In the genomic region with DNA sequence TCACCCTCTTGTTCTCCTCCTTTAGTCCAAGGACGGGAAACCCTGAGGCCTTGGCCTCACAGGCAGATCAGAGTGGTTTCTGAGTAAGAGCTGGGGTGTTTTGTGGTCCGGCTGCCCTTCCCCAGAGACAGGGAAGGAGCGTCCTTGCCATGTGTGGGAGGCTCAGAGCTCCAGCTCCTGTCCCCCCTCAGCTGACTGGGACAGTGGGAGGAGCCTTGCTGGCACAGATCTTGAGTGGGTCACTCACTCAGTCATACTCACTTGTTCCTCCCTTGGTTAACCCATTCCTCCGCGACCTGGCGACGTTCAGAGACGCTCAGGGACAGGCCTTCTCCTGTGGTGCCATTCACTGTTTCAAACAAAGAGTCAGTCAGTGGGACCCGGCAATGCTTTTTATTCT, we compare ENCODE assay signal across 10 mouse cellular contexts. TPM values are rescaled to one million over a fixed set of nuclear protein-coding genes. Genes with fewer than 3 reads are reported as not detected.
DNase-seq lines count a peak whose midpoint lies in the region; ATAC-seq and TF ChIP-seq lines count a peak whose summit lies in the region.
"Had no signal": no experiment of that assay in that cellular context is flagged by ENCODE, and none has a peak within 500 bp of the region (broad histone marks: within the 10 kb centered on the region; RNA-seq: fewer than 3 reads in every experiment).

No protein-coding gene starts in this region.

- H3K27ac ChIP-seq in forebrain, postnatal 0 days (ENCODE audit: low read depth, low read length): no peak overlapping the region
- H3K27ac ChIP-seq in forebrain, embryonic 14.5 days (ENCODE audit: low read depth, low read length): no peak overlapping the region
- H3K27ac ChIP-seq in midbrain, embryonic 13.5 days: peak overlapping the region; percentile 57
- no peak overlapping the region for H3K27ac ChIP-seq in intestine, embryonic 15.5 days
- H3K27ac ChIP-seq: embryonic facial prominence, embryonic 15.5 days; liver, embryonic 14.5 days had no signal

- DNase-seq in forebrain, postnatal 0 days: no peak
- no peak for DNase-seq in forebrain, embryonic 14.5 days (ENCODE audit: low spot score)
- DNase-seq in lung, adult 18-20 months: peak; percentile 25 to 37
- DNase-seq in lung, adult 2 months: no peak
- peak; percentile 16 for DNase-seq in cerebellum, adult 9-10 months
- no peak for DNase-seq in yolk sac, embryonic 10.5 days (ENCODE audit: low spot score)

- H3K4me3 ChIP-seq in forebrain, postnatal 0 days (ENCODE audit: low read depth, low read length): no peak overlapping the region
- H3K4me3 ChIP-seq in forebrain, embryonic 14.5 days (ENCODE audit: low read depth, low read length): no peak overlapping the region
- H3K4me3 ChIP-seq in lung, adult 2 months (replicated peaks; ENCODE audit: extremely low read depth, low read depth, low read length): no peak overlapping the region
- no peak overlapping the region for H3K4me3 ChIP-seq in midbrain, embryonic 13.5 days (replicated peaks)
- H3K4me3 ChIP-seq in intestine, embryonic 15.5 days (replicated peaks): no peak overlapping the region
- H3K4me3 ChIP-seq: embryonic facial prominence, embryonic 15.5 days had no signal

- WGBS in forebrain, postnatal 0 days: 23% methylated on average over 9 of the region's 9 CpGs
- WGBS in forebrain, embryonic 14.5 days: 14% methylated on average over 9 of the region's 9 CpGs
- WGBS in lung, adult 2 months: 72% methylated on average over 9 of the region's 9 CpGs
- 21% methylated on average over 9 of the region's 9 CpGs for WGBS in midbrain, embryonic 13.5 days
- WGBS in intestine, embryonic 15.5 days: 67% methylated on average over 9 of the region's 9 CpGs

- no peak overlapping the region for H3K4me2 ChIP-seq in forebrain, postnatal 0 days (ENCODE audit: low read depth)
- no peak overlapping the region for H3K4me2 ChIP-seq in forebrain, embryonic 14.5 days (ENCODE audit: low read length)
- H3K4me2 ChIP-seq in midbrain, embryonic 13.5 days (replicated peaks): no peak overlapping the region
- H3K4me2 ChIP-seq in intestine, embryonic 15.5 days (replicated peaks): no peak overlapping the region
- H3K4me2 ChIP-seq: embryonic facial prominence, embryonic 15.5 days had no signal

- no peaks in the 10 kb centered on the region for H3K9me3 ChIP-seq in forebrain, postnatal 0 days (ENCODE audit: low read length)
- H3K9me3 ChIP-seq in forebrain, embryonic 14.5 days (replicated peaks; ENCODE audit: control insufficient read depth, low read length): no peaks in the 10 kb centered on the region
- no peaks in the 10 kb centered on the region for H3K9me3 ChIP-seq in midbrain, embryonic 13.5 days
- H3K9me3 ChIP-seq in intestine, embryonic 15.5 days: no peaks in the 10 kb centered on the region
- H3K9me3 ChIP-seq: embryonic facial prominence, embryonic 15.5 days had no signal

- TF ChIP-seq POLR2A in lung, adult 2 months (IDR thresholded peaks at IDR 0.05; ENCODE audit: borderline replicate concordance, extremely low read depth, low read depth, low read length): no peak

- peak; percentile 40; the same call in 1 of the 2 replicates for ATAC-seq in forebrain, postnatal 0 days
- ATAC-seq in forebrain, embryonic 14.5 days: no peak
- ATAC-seq in midbrain, embryonic 13.5 days: peak; percentile 40; the same call in 1 of the 2 replicates
- ATAC-seq in intestine, embryonic 15.5 days: no peak

- H3K4me1 ChIP-seq in forebrain, postnatal 0 days (ENCODE audit: insufficient read depth): peaks cover 4% of the 10 kb centered on the region; the same call in 1 of the 2 replicates
- peaks cover 6% of the 10 kb centered on the region for H3K4me1 ChIP-seq in forebrain, embryonic 14.5 days (ENCODE audit: control insufficient read depth, insufficient read depth, low read length)
- H3K4me1 ChIP-seq in lung, adult 2 months (ENCODE audit: control insufficient read depth, insufficient read depth, low read length): no peaks in the 10 kb centered on the region
- H3K4me1 ChIP-seq in midbrain, embryonic 13.5 days (replicated peaks): peaks cover 35% of the 10 kb centered on the region
- 0 out of 2 replicates have a peak, but pooled peaks cover 10% of the 10 kb centered on the region for H3K4me1 ChIP-seq in intestine, embryonic 15.5 days (replicated peaks)

- H3K36me3 ChIP-seq in forebrain, postnatal 0 days (ENCODE audit: insufficient read depth): no peaks in the 10 kb centered on the region
- H3K36me3 ChIP-seq in forebrain, embryonic 14.5 days (ENCODE audit: control insufficient read depth, insufficient read depth, low read length): no peaks in the 10 kb centered on the region
- H3K36me3 ChIP-seq in midbrain, embryonic 13.5 days: no peaks in the 10 kb centered on the region
- H3K36me3 ChIP-seq in intestine, embryonic 15.5 days: no peaks in the 10 kb centered on the region
- H3K36me3 ChIP-seq: embryonic facial prominence, embryonic 15.5 days had no signal

- H3K9ac ChIP-seq in forebrain, postnatal 0 days: no peak overlapping the region
- H3K9ac ChIP-seq in forebrain, embryonic 14.5 days (ENCODE audit: low read length): no peak overlapping the region
- no peak overlapping the region for H3K9ac ChIP-seq in midbrain, embryonic 13.5 days (replicated peaks)
- H3K9ac ChIP-seq in intestine, embryonic 15.5 days: no peak overlapping the region
- H3K9ac ChIP-seq: embryonic facial prominence, embryonic 15.5 days; liver, embryonic 14.5 days had no signal

- no peaks in the 10 kb centered on the region for H3K27me3 ChIP-seq in forebrain, postnatal 0 days (ENCODE audit: insufficient read depth, low read length)
- H3K27me3 ChIP-seq in forebrain, embryonic 14.5 days (replicated peaks; ENCODE audit: control insufficient read depth, insufficient read depth, low read length): no peaks in the 10 kb centered on the region
- H3K27me3 ChIP-seq in midbrain, embryonic 13.5 days: no peaks in the 10 kb centered on the region
- no peaks in the 10 kb centered on the region for H3K27me3 ChIP-seq in intestine, embryonic 15.5 days (replicated peaks)
- H3K27me3 ChIP-seq: embryonic facial prominence, embryonic 15.5 days had no signal

- TF ChIP-seq CTCF in forebrain, postnatal 0 days (IDR thresholded peaks at IDR 0.05; ENCODE audit: low read depth): no peak
- no peak for TF ChIP-seq CTCF in lung, adult 2 months (IDR thresholded peaks at IDR 0.05; ENCODE audit: insufficient read depth, low read length)

RNA-seq across cellular contexts. Expression of gene Npl, which starts 14.2 kb away (rescaled TPM):
- 9.5 TPM in 2 replicates for total RNA-seq in forebrain, postnatal 0 days (2014; rRNA removed)
- polyA plus RNA-seq in forebrain, postnatal 0 days (2015; fragmentation: Nextera tagmentation; extraction: Ambion mirVana): 9.3 and 10.2 TPM in 2 replicates
- polyA plus RNA-seq in forebrain, embryonic 14.5 days (2014; fragmentation: Nextera tagmentation; extraction: Ambion mirVana): 9.8 and 10.1 TPM in 2 replicates
- polyA plus RNA-seq in lung, adult 2 months (2012; rRNA removed): 1.0 and 1.1 TPM in 2 replicates
- polyA plus RNA-seq in midbrain, embryonic 13.5 days (2015; fragmentation: Nextera tagmentation; extraction: Ambion mirVana): 10.0 and 12.2 TPM in 2 replicates
- polyA plus RNA-seq in intestine, embryonic 15.5 days (2015; fragmentation: Nextera tagmentation; extraction: Ambion mirVana): 78.8 and 84.8 TPM in 2 replicates

RNA-seq across cellular contexts. Expression of gene Dhx9, which starts 48.2 kb away (rescaled TPM):
- 95.4 and 109 TPM in 2 replicates for total RNA-seq in forebrain, postnatal 0 days (2014; rRNA removed)
- 25.0 and 32.0 TPM in 2 replicates for polyA plus RNA-seq in forebrain, postnatal 0 days (2015; fragmentation: Nextera tagmentation; extraction: Ambion mirVana)
- 32.9 and 42.0 TPM in 2 replicates for polyA plus RNA-seq in forebrain, embryonic 14.5 days (2014; fragmentation: Nextera tagmentation; extraction: Ambion mirVana)
- 8.0 and 16.1 TPM in 2 replicates for polyA plus RNA-seq in lung, adult 2 months (2012; rRNA removed)
- polyA plus RNA-seq in midbrain, embryonic 13.5 days (2015; fragmentation: Nextera tagmentation; extraction: Ambion mirVana): 51.6 and 53.7 TPM in 2 replicates
- 26.6 and 30.6 TPM in 2 replicates for polyA plus RNA-seq in intestine, embryonic 15.5 days (2015; fragmentation: Nextera tagmentation; extraction: Ambion mirVana)

Comparison
In these comparisons a context has a peak if more than half of its experiments do, and no peak if none do; other contexts are left out.
1. ATAC-seq: peak in forebrain, postnatal 0 days (single experiment) and midbrain, embryonic 13.5 days (single experiment); none in forebrain, embryonic 14.5 days (single experiment) and intestine, embryonic 15.5 days (single experiment).
2. DNase-seq: peak in lung, adult 18-20 months (2 of 2) and cerebellum, adult 9-10 months (single experiment); none in forebrain, postnatal 0 days (single experiment), forebrain, embryonic 14.5 days (single experiment), lung, adult 2 months (single experiment) and yolk sac, embryonic 10.5 days (single experiment).